Mouse (Mus musculus) bone marrow macrophage, adult 2 months (primary cell): ENCODE results near the gene Wdfy4.

ENCODE experiments used
- CTCF ChIP-seq: IDR thresholded peaks from 2 replicates; pipeline ENCODE4 v1.5.1; 2012; ENCODE audit warnings: low read depth, mild to moderate bottlenecking, low read length, moderate library complexity
- POLR2A ChIP-seq: IDR thresholded peaks from 2 replicates; pipeline ENCODE4 v1.6.1; 2012; ENCODE audit warnings: mild to moderate bottlenecking, low read depth, low read length, borderline replicate concordance

- TF ChIP-seq CTCF = peak; percentile 48; the same call in 1 of the 2 replicates
- no peak for TF ChIP-seq POLR2A
These were observed 20.1 kb upstream of the Wdfy4 start for GRCm38 (mm10) chr14:33205280-33205965.
